Mouse (Mus musculus) lung, embryonic 14.5 days (tissue): ENCODE data around the gene Eif4g1. TPM values are rescaled to one million over a fixed set of nuclear protein-coding genes. Genes with fewer than 3 reads are reported as not detected.

Experiments used
- ATAC-seq: fragments of 200-750 bp; cut with Nextera tagmentation; 2 replicates; pipeline ENCODE4 v1.8.0; 2017; ENCODE audit warnings: mild to moderate bottlenecking, moderate TSS enrichment, moderate library complexity; ENCODE audit not compliant: insufficient read depth
- DNase-seq: peaks from one replicate; pipeline ENCODE4 v3.0.0-alpha.2; 2015
- H3K27ac ChIP-seq: fragments of 300-500 bp; sonication (generic); 2 replicates; pipeline ENCODE4 v1.5.1; 2014; ENCODE audit warnings: low read depth, mild to moderate bottlenecking, moderate library complexity
- H3K27me3 ChIP-seq: fragments of 300-500 bp; sonication (generic); 2 replicates; pipeline ENCODE4 v1.6.1; 2014; ENCODE audit warnings: low read length, control low read depth; ENCODE audit not compliant: insufficient read depth
- H3K36me3 ChIP-seq: fragments of 300-500 bp; sonication (generic); 2 replicates; pipeline ENCODE4 v1.6.1; 2014; ENCODE audit warnings: control low read depth; ENCODE audit not compliant: insufficient read depth
- H3K4me1 ChIP-seq: fragments of 300-500 bp; sonication (generic); 2 replicates; pipeline ENCODE4 v1.6.1; 2014; ENCODE audit warnings: antibody characterized with exemption, control low read depth; ENCODE audit not compliant: insufficient read depth
- H3K4me2 ChIP-seq: fragments of 300-500 bp; sonication (generic); 2 replicates; pipeline ENCODE4 v1.6.1; 2014; ENCODE audit warnings: mild to moderate bottlenecking
- H3K4me3 ChIP-seq: fragments of 300-500 bp; sonication (generic); 2 replicates; pipeline ENCODE4 v1.5.1; 2014; ENCODE audit warnings: low read depth, low read length
- H3K9ac ChIP-seq: fragments of 300-500 bp; sonication (generic); 2 replicates; pipeline ENCODE4 v1.6.1; 2014
- H3K9me3 ChIP-seq: fragments of 300-500 bp; sonication (generic); 2 replicates; pipeline ENCODE4 v1.6.1; 2016; ENCODE audit warnings: low read depth, low read length, control low read depth
- CTCF ChIP-seq: IDR thresholded peaks from 2 replicates; pipeline ENCODE4 v1.5.1; 2016; ENCODE audit warnings: antibody characterized with exemption, low read depth
- WGBS: fragments of 180-500 bp; shearing (Covaris S2); extraction: QIAGEN DNeasy Blood & Tissue Kit; methylation state at CpG from one replicate; pipeline ENCODE4 v1.1.7; 2014; 5-methylcytosine and 5-hydroxymethylcytosine counted together
- polyA plus RNA-seq: library from polyadenylated mRNA; unstranded; fragments of >200 nt; fragmentation: Nextera tagmentation; extraction: Ambion mirVana; gene quantifications from 2 replicates; pipeline ENCODE4 v1.2.1, GENCODE M21; 2014

Eif4g1 gene
- polyA plus RNA-seq, 1 experiment from 2014 or later = 191 TPM

GRCm38 (mm10) chr16:20717181-20717977 lies 49.3 kb downstream of the Eif4g1 start, which contains the start of the genes Polr2h and Clcn2:
TSS of gene Polr2h (plus strand) at chr16:20717665.
TSS of gene Clcn2 (minus strand) at chr16:20717746.
- Histone ChIP-seq H3K4me1 (peaks cover 9% of the 10 kb centered on the region), H3K9me3 (no peaks in the 10 kb centered on the region), H3K4me3 (peak within 1 kb of the TSS; percentile 61), H3K27ac (peak within 1 kb of the TSS; percentile 97), H3K36me3 (peaks cover 32% of the 10 kb centered on the region), H3K4me2 (peak within 1 kb of the TSS; percentile 89), H3K27me3 (no peaks in the 10 kb centered on the region), H3K9ac (peak within 1 kb of the TSS; percentile 67)
- peak; percentile 66 for TF ChIP-seq CTCF
- ATAC-seq (peak; percentile 82), DNase-seq (peak; percentile 98)
- WGBS = under 1% methylated on average over 62 of the region's 62 CpGs

- Histone ChIP-seq H3K36me3 (peaks cover 29% of the 10 kb centered on the region), H3K4me2 (peak overlapping the region; percentile 89), H3K4me1 (peaks cover 9% of the 10 kb centered on the region), H3K27me3 (no peaks in the 10 kb centered on the region), H3K4me3 (peak overlapping the region; percentile 61), H3K9ac (peak overlapping the region; percentile 67), H3K9me3 (no peaks in the 10 kb centered on the region), H3K27ac (peak overlapping the region; percentile 97)
- TF ChIP-seq CTCF = no peak
- WGBS = 2% methylated on average over 18 of the region's 18 CpGs
- DNase-seq = peak; percentile 40
- ATAC-seq = peak; percentile 18
Measured at GRCm38 (mm10) chr16:20717978-20718670, 50.0 kb downstream of the Eif4g1 start.

GRCm38 (mm10) chr16:20721808-20722207 lies 53.7 kb downstream of the Eif4g1 start:
- H3K9me3 ChIP-seq = no peaks in the 10 kb centered on the region
- TF ChIP-seq CTCF = no peak
- no peak overlapping the region for H3K27ac ChIP-seq
- peaks cover 29% of the 10 kb centered on the region for H3K36me3 ChIP-seq
- no peak overlapping the region for H3K4me2 ChIP-seq
- 70% methylated on average over 10 of the region's 10 CpGs for WGBS
- H3K4me3 ChIP-seq = no peak overlapping the region
- no peak for ATAC-seq
- no peak for DNase-seq
- no peaks in the 10 kb centered on the region for H3K4me1 ChIP-seq
- H3K9ac ChIP-seq = no peak overlapping the region
- no peaks in the 10 kb centered on the region for H3K27me3 ChIP-seq

- H3K4me3 ChIP-seq = no peak overlapping the region
Measured at GRCm38 (mm10) chr16:20722736-20723135, 54.6 kb downstream of the Eif4g1 start.

GRCm38 (mm10) chr16:20723247-20723646 lies 55.1 kb downstream of the Eif4g1 start:
- H3K4me1 ChIP-seq = no peaks in the 10 kb centered on the region

More at GRCm38 (mm10) chr16:20722736-20723135, 54.6 kb downstream of the Eif4g1 start:
- no peak for TF ChIP-seq CTCF
- no peak for DNase-seq
- Histone ChIP-seq H3K27ac (no peak overlapping the region), H3K9ac (no peak overlapping the region), H3K4me1 (no peaks in the 10 kb centered on the region), H3K4me2 (no peak overlapping the region), H3K27me3 (no peaks in the 10 kb centered on the region), H3K36me3 (peaks cover 29% of the 10 kb centered on the region), H3K9me3 (no peaks in the 10 kb centered on the region)
- 39% methylated on average over 4 of the region's 4 CpGs for WGBS
- ATAC-seq = no peak

GRCm38 (mm10) chr16:20724338-20724748 lies 56.2 kb downstream of the Eif4g1 start:
- Histone ChIP-seq H3K9ac (no peak overlapping the region), H3K4me1 (no peaks in the 10 kb centered on the region), H3K4me3 (no peak overlapping the region), H3K9me3 (no peaks in the 10 kb centered on the region), H3K27ac (no peak overlapping the region), H3K4me2 (no peak overlapping the region), H3K36me3 (peaks cover 29% of the 10 kb centered on the region), H3K27me3 (no peaks in the 10 kb centered on the region)
- DNase-seq = peak; percentile 85
- peak; percentile 93 for TF ChIP-seq CTCF
- WGBS = 30% methylated on average over 5 of the region's 5 CpGs
- ATAC-seq = peak; percentile 84; the same call in 1 of the 2 replicates

More at GRCm38 (mm10) chr16:20723247-20723646, 55.1 kb downstream of the Eif4g1 start:
- H3K9ac ChIP-seq = no peak overlapping the region
- no peak overlapping the region for H3K4me2 ChIP-seq
- no peak overlapping the region for H3K4me3 ChIP-seq
- H3K27me3 ChIP-seq = no peaks in the 10 kb centered on the region
- no peaks in the 10 kb centered on the region for H3K9me3 ChIP-seq
- TF ChIP-seq CTCF = no peak
- H3K27ac ChIP-seq = no peak overlapping the region
- ATAC-seq = no peak
- no peak for DNase-seq
- 28% methylated on average over 4 of the region's 4 CpGs for WGBS
- peaks cover 29% of the 10 kb centered on the region for H3K36me3 ChIP-seq

GRCm38 (mm10) chr16:20725321-20725720 lies 57.2 kb downstream of the Eif4g1 start:
- 74% methylated on average over 7 of the region's 7 CpGs for WGBS
- DNase-seq = no peak
- Histone ChIP-seq H3K27me3 (no peaks in the 10 kb centered on the region), H3K36me3 (peaks cover 21% of the 10 kb centered on the region), H3K4me2 (no peak overlapping the region), H3K4me3 (no peak overlapping the region), H3K9me3 (no peaks in the 10 kb centered on the region), H3K4me1 (no peaks in the 10 kb centered on the region), H3K27ac (no peak overlapping the region), H3K9ac (no peak overlapping the region)
- no peak for ATAC-seq
- no peak for TF ChIP-seq CTCF
